Mouse (Mus musculus) neutrophil, adult 5-6 weeks (primary cell): ENCODE measurements around the gene Rnf123. TPM values are rescaled to one million over a fixed set of nuclear protein-coding genes. Genes with fewer than 3 reads are reported as not detected.
"Not testable (repeated sequence)": the region's sequence is repeated elsewhere in the genome, so short reads cannot be mapped to it uniquely, and the experiment has no call there.

Experiments used
- ATAC-seq: fragments of 151-379, 151-347 bp; 2 replicates; pipeline ENCODE4 v1.8.0; 2017; ENCODE audit warnings: mild to moderate bottlenecking, moderate TSS enrichment; ENCODE audit not compliant: insufficient number of reproducible peaks, poor library complexity, low FRiP score, severe bottlenecking; ENCODE audit errors: extremely low read depth
- total RNA-seq: library from RNA; stranded (forward); fragments of 200-1000 nt; gene quantifications from 2 replicates; pipeline ENCODE4 v1.2.3, GENCODE M21; 2017

The Rnf123 gene
- total RNA-seq, 1 experiment from 2014 or later, result 90.3 TPM

DNA sequence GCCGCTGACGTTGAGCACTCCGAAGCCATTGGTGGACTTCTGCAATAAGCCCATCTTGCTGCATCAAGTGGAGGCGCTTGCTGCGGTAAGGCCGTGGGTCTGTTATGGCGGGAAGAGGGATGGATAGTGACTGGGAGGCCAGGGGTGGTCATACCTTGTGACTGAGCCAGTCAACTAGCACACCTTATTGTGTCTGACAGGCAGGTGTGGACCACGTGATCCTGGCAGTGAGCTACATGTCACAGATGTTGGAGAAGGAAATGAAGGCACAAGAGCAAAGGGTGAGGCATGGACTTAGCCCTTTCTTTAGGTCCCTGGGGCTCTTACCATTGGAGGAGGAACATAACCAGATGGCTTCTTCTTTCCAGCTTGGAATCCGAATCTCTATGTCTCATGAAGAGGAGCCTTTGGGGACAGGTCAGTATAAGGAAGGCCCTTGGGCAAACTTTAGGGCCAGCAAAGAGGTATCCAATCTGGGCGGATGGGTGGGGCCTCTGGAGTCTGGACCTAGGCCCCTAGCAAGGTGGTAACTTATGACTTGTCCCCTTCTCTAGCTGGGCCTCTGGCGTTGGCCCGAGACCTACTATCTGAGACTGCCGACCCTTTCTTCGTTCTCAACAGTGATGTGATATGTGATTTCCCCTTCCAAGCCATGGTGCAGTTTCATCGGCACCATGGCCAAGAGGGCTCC lies 33.4 kb downstream of the Rnf123 start:
- ATAC-seq, result no peak

GRCm38 (mm10) chr9:108049016-108049455 lies 34.1 kb downstream of the Rnf123 start, which contains the start of gene Gmppb:
Gmppb (plus strand) TSS chr9:108049242.
- ATAC-seq, result peak; percentile 87

DNA sequence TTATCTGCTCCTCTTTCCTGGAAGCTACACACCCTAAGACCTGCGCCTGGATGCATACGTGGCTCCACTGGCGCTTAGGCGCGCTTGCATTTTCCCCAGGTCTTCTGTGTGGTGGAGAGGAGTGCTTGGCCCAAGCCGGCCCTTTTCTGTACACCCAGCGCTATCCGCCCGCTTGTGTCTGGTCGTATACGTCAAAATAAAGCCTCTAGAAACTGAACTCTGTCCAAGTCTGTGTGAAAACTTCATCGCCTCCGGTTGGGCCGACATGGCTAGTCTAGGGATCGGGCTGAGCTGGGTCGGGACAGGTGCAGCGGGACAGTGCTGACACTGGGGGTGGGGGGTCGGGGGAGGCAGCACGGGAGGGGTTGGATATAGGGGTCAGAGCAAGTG lies 34.6 kb downstream of the Rnf123 start:
- ATAC-seq, result no peak

- no peak for ATAC-seq
Observed at GRCm38 (mm10) chr9:108047601-108048565, 35.3 kb downstream of the Rnf123 start.

DNA sequence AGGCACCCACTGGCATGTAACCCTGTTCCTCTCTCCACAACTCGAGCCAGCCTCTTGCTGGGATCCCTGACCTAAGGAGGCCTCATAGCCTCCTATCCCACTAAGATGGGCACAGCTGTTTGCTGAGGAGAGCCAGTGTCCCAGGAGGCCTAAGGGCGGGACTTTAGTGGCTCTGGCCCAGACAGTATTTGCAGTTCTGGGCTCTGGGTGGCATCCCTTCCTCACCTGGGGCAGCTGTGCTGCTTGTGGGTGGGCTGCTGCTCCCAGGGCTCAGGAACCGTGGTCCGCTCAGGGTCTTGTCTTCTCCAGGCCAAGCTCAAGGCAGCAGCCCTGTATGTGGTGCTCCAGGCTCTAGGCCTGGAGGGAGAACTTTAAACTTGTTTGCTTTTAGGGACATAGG lies 36.6 kb downstream of the Rnf123 start:
- ATAC-seq, result no peak

- ATAC-seq, result no peak
Observed at GRCm38 (mm10) chr9:108044751-108045492, 38.2 kb downstream of the Rnf123 start.

DNA sequence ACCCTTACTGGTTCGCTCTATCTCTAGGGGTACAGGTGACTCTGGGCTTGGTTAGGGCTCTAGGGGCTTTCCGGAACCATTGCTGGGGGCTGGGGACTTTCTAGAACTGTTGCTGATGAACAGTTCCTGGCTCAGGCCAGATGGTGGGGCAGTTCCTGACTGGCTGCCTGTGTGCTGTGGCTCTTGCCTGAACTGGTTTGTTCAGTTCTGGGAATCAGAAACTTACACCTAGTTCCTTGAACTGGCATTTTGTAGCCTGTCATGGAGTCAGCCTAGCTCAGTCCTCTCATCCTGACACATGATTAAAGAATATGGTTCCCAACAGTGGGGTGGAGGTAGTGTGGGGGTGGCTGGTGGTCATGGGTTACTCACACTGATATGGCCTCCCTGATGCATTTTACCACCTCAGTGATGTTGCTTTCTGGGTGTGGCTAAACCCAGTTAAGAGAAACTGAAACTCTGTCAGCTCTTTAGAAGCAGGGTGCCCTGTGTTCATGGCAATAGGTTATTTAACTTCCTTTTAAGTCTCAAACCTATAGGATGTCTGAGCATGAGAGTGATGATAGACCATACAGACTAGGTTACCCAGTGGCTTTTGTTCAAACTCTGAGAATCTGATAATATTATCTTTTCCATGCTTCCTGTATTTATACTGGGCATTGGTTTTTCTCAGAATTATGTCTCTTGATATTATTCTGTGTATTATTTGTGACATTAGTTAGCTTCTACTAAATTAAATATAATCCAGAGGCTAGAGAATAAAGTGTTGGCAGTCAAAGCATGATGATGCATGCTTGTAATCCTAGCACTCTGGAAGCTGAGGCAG lies 47.6 kb downstream of the Rnf123 start:
- peak; percentile 41; the same call in 1 of the 2 replicates for ATAC-seq

- ATAC-seq, result no peak
Observed at GRCm38 (mm10) chr9:108032126-108032525, 51.0 kb downstream of the Rnf123 start.

DNA sequence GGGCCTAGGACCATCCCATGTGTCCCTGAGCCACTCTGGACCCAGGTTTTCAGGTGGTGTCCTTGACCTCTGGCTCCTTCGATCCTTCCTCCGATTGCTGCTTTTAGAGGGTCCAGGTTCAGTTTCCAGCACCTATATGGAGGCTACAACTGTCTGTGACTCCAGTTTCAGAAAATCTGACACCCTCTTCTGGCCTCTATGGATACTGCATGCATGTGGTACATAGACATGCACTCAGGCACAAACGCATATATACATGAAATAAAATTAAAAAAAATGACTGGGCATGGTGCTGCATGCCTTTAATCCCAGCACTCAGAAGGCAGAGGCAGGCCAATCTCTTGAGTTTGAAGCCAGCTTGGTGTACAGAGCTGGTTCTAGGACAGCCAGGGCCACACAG lies 55.3 kb downstream of the Rnf123 start:
- ATAC-seq, result no peak

- no peak for ATAC-seq
Observed at GRCm38 (mm10) chr9:108026584-108026983, 56.6 kb downstream of the Rnf123 start.

DNA sequence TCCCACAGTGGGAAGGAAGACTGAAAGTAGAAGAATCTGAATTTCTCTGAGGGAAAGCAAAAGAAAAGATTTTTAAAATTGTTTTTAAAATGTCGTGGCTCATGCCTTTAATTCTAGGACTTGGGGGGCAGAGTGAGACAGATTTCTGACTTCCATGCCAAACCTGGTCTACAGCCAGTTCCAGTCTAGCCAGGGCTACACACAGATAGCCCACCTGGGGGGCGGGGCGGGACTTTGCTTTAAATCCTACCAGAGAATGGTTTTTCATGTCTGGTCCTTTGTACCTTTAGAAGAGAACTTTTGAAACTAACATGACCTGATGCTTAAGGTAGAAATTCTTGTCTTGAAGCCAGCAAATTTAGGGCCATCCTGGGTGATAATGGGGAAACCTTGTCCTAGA lies 59.9 kb downstream of the Rnf123 start:
- ATAC-seq, result no peak

- no peak for ATAC-seq
Observed at GRCm38 (mm10) chr9:108020741-108021140, 62.4 kb downstream of the Rnf123 start.

- no peak for ATAC-seq
Observed at GRCm38 (mm10) chr9:108017127-108017526, 66.0 kb downstream of the Rnf123 start.

- not testable (repeated sequence) for ATAC-seq
Observed at GRCm38 (mm10) chr9:108013577-108013976, 69.6 kb downstream of the Rnf123 start.

GRCm38 (mm10) chr9:108010385-108010784 lies 72.8 kb downstream of the Rnf123 start:
- no peak for ATAC-seq

DNA sequence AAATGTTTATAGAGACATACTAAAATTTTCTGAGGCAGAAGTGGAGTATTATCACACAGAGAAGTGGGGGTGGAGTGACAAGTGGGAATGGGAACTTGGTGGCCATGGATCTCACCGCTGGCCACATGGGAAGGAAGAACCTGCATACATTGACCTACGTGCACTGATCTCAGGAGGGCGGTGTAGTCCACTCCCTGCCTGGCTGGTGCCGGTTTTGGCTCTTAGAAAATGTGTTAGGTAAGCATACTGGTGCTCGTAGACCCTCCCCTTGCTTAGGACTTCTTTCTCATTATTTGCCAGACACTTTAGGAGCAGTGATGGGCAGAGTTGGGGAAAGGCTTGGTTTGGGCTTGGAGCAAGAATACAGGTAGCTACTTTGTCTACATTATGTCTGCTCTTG lies 75.1 kb downstream of the Rnf123 start:
- ATAC-seq, result no peak

DNA sequence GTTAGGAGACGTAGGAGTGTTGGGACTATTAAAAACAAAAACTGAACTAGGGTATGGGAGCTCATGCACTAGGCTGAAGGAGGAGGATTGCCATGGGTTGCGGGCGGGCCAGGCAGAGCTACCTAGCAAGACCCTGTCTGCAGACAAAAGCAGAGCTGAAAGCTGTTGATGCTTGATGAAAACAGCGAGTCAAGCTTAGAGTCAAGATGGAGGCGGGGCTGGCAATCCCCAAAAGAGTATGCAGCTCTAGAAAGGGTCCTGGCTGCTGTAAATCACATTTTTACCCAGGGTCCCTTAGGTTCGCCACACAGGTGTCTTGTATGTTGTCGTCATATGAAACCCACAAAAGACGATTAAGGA lies 79.6 kb downstream of the Rnf123 start:
- no peak for ATAC-seq

DNA sequence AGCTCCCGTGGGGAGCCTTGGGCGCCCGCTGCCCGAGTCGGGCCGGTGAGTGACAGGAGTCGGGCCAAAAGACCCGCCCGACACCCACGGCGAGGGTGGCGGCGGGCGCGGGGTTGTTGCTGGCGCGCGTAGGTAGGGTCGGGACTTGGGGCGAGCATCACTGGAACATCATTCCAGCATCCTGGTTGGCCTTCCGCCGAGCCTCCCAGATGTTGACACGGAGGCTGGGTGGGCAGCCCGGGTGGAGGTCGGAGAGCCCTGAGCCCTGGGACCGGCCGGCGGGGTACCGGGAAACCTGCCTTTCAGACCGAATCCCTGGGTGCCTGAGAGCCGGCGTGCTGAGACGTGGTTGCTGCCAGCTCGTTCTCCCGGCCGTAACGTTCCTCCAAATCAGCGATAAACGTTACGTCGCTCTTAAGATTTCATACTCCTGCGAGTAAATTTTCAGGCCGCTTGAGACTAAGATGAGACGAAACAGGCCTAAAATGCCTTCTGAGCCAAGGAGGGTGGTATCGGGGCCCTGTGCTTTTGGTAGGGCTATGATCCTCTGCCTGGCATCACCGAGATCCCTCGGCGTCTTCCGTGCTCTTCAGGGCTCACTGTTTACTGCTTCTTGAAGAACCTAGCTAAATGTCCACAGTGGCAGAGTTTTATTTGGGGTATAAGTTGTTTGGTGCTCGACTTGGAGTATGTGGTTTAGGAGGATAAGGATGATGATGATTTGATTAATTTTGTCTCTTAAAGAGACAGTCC lies 80.2 kb downstream of the Rnf123 start:
- ATAC-seq, result no peak
